Mouse (Mus musculus) thymus, adult 2 months (tissue): Measurements from ENCODE around the gene Trim63. TPM values are rescaled to one million over a fixed set of nuclear protein-coding genes. Genes with fewer than 3 reads are reported as not detected.

ENCODE experiments used
- DNase-seq: peaks from one replicate; pipeline ENCODE4 v3.0.0; 2021
- H3K27ac ChIP-seq: fragments of 200-500 bp; 2 replicates; pipeline ENCODE4 v1.5.1; 2012; ENCODE audit warnings: low read length, control low read depth; ENCODE audit not compliant: control insufficient read depth, insufficient read depth
- H3K27me3 ChIP-seq: fragments of 200-500 bp; 2 replicates; pipeline ENCODE4 v1.6.1; 2012; ENCODE audit warnings: mild to moderate bottlenecking, low read length, moderate library complexity, mixed read lengths; ENCODE audit not compliant: control insufficient read depth, insufficient read depth
- H3K36me3 ChIP-seq: fragments of 200-500 bp; 2 replicates; pipeline ENCODE4 v1.6.1; 2012; ENCODE audit warnings: mild to moderate bottlenecking, low read length, moderate library complexity; ENCODE audit not compliant: control insufficient read depth, insufficient read depth
- H3K4me1 ChIP-seq: fragments of 200-500 bp; replicated peaks from 2 replicates; pipeline ENCODE4 v1.6.1; 2012; ENCODE audit warnings: low read length; ENCODE audit not compliant: control insufficient read depth, insufficient read depth
- H3K4me3 ChIP-seq: fragments of 200-500 bp; 2 replicates; pipeline ENCODE4 v1.5.1; 2012; ENCODE audit warnings: mild to moderate bottlenecking, low read length, control low read depth, moderate library complexity; ENCODE audit not compliant: control insufficient read depth, insufficient read depth
- CTCF ChIP-seq: fragments of 200-500 bp; IDR thresholded peaks from 2 replicates; pipeline ENCODE4 v1.5.1; 2012; ENCODE audit warnings: mild to moderate bottlenecking, control low read depth, low read length, moderate library complexity, borderline replicate concordance; ENCODE audit not compliant: control insufficient read depth, poor library complexity, insufficient read depth; ENCODE audit errors: extremely low read depth
- POLR2A ChIP-seq: fragments of 200-500 bp; IDR thresholded peaks from 2 replicates; pipeline ENCODE4 v1.6.1; 2012; ENCODE audit warnings: mild to moderate bottlenecking, low read length, control low read depth, moderate library complexity; ENCODE audit not compliant: control insufficient read depth, poor library complexity, insufficient read depth; ENCODE audit errors: extremely low read depth
- WGBS: fragments of 180-500 bp; shearing (Covaris S2); methylation state at CpG from one replicate; pipeline ENCODE4 v1.1.7; 2018; 5-methylcytosine and 5-hydroxymethylcytosine counted together
- polyA plus RNA-seq: library from polyadenylated mRNA; depleted of rRNA; stranded (reverse); fragments of >200 nt; gene quantifications from 2 replicates; pipeline ENCODE4 v1.2.3, GENCODE M21; 2012; rRNA removed

The Trim63 gene
- polyA plus RNA-seq, 1 experiment, result 5.9 TPM

GRCm38 (mm10) chr4:134371316-134371855, 56.5 kb downstream of the Trim63 start:
- TF ChIP-seq POLR2A (no peak), CTCF (no peak)
- Histone ChIP-seq H3K27me3 (peaks cover 19% of the 10 kb centered on the region; the same call in 1 of the 2 replicates), H3K27ac (no peak overlapping the region), H3K4me1 (peaks cover 19% of the 10 kb centered on the region), H3K4me3 (peak overlapping the region; percentile 39), H3K36me3 (no peaks in the 10 kb centered on the region)
- no peak for DNase-seq
- WGBS, result 5% methylated on average over 17 of the region's 17 CpGs

- no peak overlapping the region for H3K27ac ChIP-seq
These were observed 57.4 kb downstream of the Trim63 start for GRCm38 (mm10) chr4:134372294-134372747.

GRCm38 (mm10) chr4:134373295-134373694, 58.4 kb downstream of the Trim63 start:
- H3K4me1 ChIP-seq, result peaks cover 19% of the 10 kb centered on the region
- DNase-seq, result no peak
- 93% methylated on average over 8 of the region's 8 CpGs for WGBS
- H3K4me3 ChIP-seq, result no peak overlapping the region
- no peaks in the 10 kb centered on the region for H3K36me3 ChIP-seq
- TF ChIP-seq POLR2A (no peak), CTCF (no peak)
- H3K27me3 ChIP-seq, result peaks cover 19% of the 10 kb centered on the region; the same call in 1 of the 2 replicates
- no peak overlapping the region for H3K27ac ChIP-seq

More at GRCm38 (mm10) chr4:134372294-134372747, 57.4 kb downstream of the Trim63 start:
- Histone ChIP-seq H3K27me3 (peaks cover 19% of the 10 kb centered on the region; the same call in 1 of the 2 replicates), H3K4me3 (peak overlapping the region; percentile 39), H3K4me1 (peaks cover 19% of the 10 kb centered on the region), H3K36me3 (no peaks in the 10 kb centered on the region)
- under 1% methylated on average over 16 of the region's 16 CpGs for WGBS
- peak; percentile 71 for DNase-seq
- TF ChIP-seq POLR2A (no peak), CTCF (no peak)

- 56% methylated on average over 1 of the region's 1 CpGs for WGBS
- TF ChIP-seq CTCF, result no peak
- no peak for TF ChIP-seq POLR2A
- H3K4me1 ChIP-seq, result peaks cover 19% of the 10 kb centered on the region
- DNase-seq, result no peak
- no peak overlapping the region for H3K4me3 ChIP-seq
- no peak overlapping the region for H3K27ac ChIP-seq
- H3K36me3 ChIP-seq, result no peaks in the 10 kb centered on the region
- peaks cover 19% of the 10 kb centered on the region; the same call in 1 of the 2 replicates for H3K27me3 ChIP-seq
These were observed 59.4 kb downstream of the Trim63 start for GRCm38 (mm10) chr4:134374306-134374705.

GRCm38 (mm10) chr4:134378089-134378615, 63.2 kb downstream of the Trim63 start:
- no peak for TF ChIP-seq CTCF
- no peak for TF ChIP-seq POLR2A
- no peak overlapping the region for H3K4me3 ChIP-seq
- DNase-seq, result no peak
- no peak overlapping the region for H3K27ac ChIP-seq
- WGBS, result 68% methylated on average over 10 of the region's 10 CpGs
- no peaks in the 10 kb centered on the region for H3K4me1 ChIP-seq
- H3K27me3 ChIP-seq, result no peaks in the 10 kb centered on the region
- H3K36me3 ChIP-seq, result no peaks in the 10 kb centered on the region

Other genes with a start within 250 kb of the Trim63 start
- 355 and 480 TPM in 2 replicates for gene Cd52, start 220.0 kb upstream of the Trim63 start, polyA plus RNA-seq
- 91.3 and 120 TPM in 2 replicates for gene Ubxn11, start 212.6 kb upstream of the Trim63 start, polyA plus RNA-seq
- 1,368 and 1,549 TPM in 2 replicates for gene Sh3bgrl3, start 186.3 kb upstream of the Trim63 start, polyA plus RNA-seq
- 127 and 145 TPM in 2 replicates for gene Cep85, start 128.0 kb upstream of the Trim63 start, polyA plus RNA-seq
- 0.17 and 0.36 TPM in 2 replicates for gene Gm7534, start 112.1 kb upstream of the Trim63 start, polyA plus RNA-seq
- gene Catsper4, start 87.7 kb upstream of the Trim63 start, polyA plus RNA-seq, result 0.11 and 0.16 TPM in 2 replicates
- 3.6 and 4.3 TPM in 2 replicates for gene Cnksr1, start 76.7 kb upstream of the Trim63 start, polyA plus RNA-seq
- not detected in 2 replicates for gene E130218I03Rik, start 71.5 kb upstream of the Trim63 start, polyA plus RNA-seq
- gene Zfp593, start 69.5 kb upstream of the Trim63 start, polyA plus RNA-seq, result 14.8 and 15.1 TPM in 2 replicates
- gene Gm30191, start 68.2 kb upstream of the Trim63 start, polyA plus RNA-seq, result not detected in 2 replicates
- gene Grrp1, start 61.0 kb upstream of the Trim63 start, polyA plus RNA-seq, result 5.2 and 6.6 TPM in 2 replicates
- 13.3 and 14.4 TPM in 2 replicates for gene Pdik1l, start 27.2 kb upstream of the Trim63 start, polyA plus RNA-seq
- gene Slc30a2, start 28.1 kb downstream of the Trim63 start, polyA plus RNA-seq, result 1.1 and 2.0 TPM in 2 replicates
- gene Extl1, start 68.7 kb downstream of the Trim63 start, polyA plus RNA-seq, result 8.9 and 10.3 TPM in 2 replicates
- gene Pafah2, start 81.2 kb downstream of the Trim63 start, polyA plus RNA-seq, result 12.2 and 12.3 TPM in 2 replicates
- 134 and 274 TPM in 2 replicates for gene Stmn1, start 153.2 kb downstream of the Trim63 start, polyA plus RNA-seq
- 47.6 and 52.0 TPM in 2 replicates for gene Paqr7, start 181.6 kb downstream of the Trim63 start, polyA plus RNA-seq
- gene Aunip, start 195.9 kb downstream of the Trim63 start, polyA plus RNA-seq, result 2.1 and 3.8 TPM in 2 replicates
- gene Mtfr1l, start 220.3 kb downstream of the Trim63 start, polyA plus RNA-seq, result 69.2 and 77.3 TPM in 2 replicates
- 7.9 and 9.1 TPM in 2 replicates for gene Selenon, start 237.0 kb downstream of the Trim63 start, polyA plus RNA-seq